Mouse (Mus musculus): ENCODE measurements around the gene Mgst2.

- TF ChIP-seq USF1 (IDR thresholded peaks at IDR 0.05; ENCODE audit: low read depth): no peak
- TF ChIP-seq CTCF (IDR thresholded peaks at IDR 0.05; ENCODE audit: control insufficient read depth, insufficient read depth, insufficient read length): no peak
- no peak for TF ChIP-seq FOSL1 (IDR thresholded peaks at IDR 0.05; ENCODE audit: insufficient read depth, low read length, poor library complexity, severe bottlenecking)
- no peak for TF ChIP-seq MYOD1 (IDR thresholded peaks at IDR 0.05; ENCODE audit: control insufficient read depth, insufficient read length, low read depth)
- TF ChIP-seq MAX (IDR thresholded peaks at IDR 0.05): no peak
Measured at GRCm38 (mm10) chr3:51668607-51669006, 8.4 kb downstream of the Mgst2 start.
